Mouse (Mus musculus) frontal cortex, postnatal 14 days (tissue): ENCODE data around the gene Rps6ka1.

Source experiments
- DNase-seq, 2 experiments: peaks; one replicate each; pipeline ENCODE4 v3.0.0; 2022; ENCODE audit warnings: low spot score in 2 of 2

Rps6ka1 gene

DNA sequence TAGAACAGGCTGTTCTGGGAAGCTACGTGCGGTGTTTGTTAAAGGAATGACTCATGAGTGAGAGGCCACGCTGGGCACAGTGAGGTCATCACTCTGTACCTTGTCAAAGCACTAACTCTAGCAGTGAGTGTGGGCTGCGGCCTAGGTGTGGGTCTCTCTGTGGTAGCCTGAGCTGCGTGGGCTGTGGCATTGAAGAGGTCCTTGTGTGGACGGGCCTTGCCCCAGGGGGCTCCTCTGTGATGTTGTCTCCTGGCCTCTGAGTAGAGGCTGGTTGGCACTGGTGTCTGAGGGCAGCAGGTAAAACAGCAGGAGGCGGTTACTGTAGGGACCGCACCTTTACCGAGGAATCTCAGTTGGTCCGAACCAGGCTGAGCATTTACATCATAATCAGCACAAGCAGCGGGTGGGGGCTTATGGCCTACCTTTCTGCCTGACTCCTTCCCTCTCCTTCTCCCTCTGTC lies 9.9 kb upstream of the Rps6ka1 start:
- no peak for DNase-seq

DNA sequence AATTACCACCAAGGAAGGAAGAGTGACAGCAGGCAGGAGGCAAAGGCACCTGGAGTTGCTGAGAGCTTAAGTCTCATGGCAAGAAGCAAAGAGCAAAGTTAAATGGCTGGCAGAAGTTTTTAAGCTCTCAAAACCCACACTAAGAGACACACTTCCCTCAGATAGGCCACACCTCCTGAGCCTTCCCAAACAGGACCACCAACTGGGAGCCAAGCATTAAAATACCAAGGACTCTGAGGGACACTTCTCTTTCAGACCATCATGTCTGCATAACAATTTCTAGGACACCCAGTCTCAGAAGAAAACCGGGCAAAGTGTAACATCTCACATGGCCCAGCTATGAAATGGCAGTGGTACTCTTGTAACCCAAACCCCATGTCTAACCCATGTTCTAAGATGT lies 9.4 kb upstream of the Rps6ka1 start:
- DNase-seq, result no peak

DNA sequence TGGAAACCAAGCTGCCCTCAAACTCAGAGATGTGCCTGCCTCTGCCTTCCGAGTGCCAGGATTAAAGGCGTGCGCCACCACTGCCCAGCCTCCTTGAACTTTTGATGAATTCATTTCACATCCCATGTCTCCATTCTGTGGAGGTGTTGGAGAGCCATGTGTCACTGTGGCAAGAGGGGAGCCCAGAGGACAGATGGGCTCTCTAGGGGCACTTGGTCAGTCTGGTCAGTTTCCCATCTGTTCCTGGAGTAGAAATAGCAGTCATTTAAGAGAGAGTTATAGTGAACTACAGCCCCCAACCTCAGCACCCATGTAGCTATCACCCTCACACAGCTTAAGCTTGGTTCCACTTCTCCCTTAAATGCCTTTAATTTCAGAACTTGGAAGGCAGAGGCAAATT lies 8.4 kb upstream of the Rps6ka1 start:
- no peak for DNase-seq

DNA sequence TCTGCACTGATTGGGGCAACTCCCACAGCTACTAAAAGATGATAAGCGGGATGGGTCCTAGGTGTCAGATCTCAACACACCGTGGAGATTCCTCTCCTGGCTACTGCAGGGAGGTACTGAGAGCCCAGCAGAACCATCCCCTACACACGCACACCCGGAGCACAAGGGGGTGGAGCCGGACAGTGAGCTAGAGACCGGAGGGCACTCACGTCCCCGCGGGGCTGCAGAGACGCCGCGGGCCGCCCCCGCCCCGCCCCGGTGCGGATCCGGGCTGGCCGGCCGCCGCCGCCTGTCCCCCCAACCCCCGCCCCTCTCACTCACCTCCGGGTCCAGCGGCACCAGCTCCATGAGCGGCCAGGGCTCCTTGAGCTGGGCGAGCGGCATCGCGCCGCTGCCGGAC lies 348 bp downstream of the Rps6ka1 start:
- no peak for DNase-seq

DNA sequence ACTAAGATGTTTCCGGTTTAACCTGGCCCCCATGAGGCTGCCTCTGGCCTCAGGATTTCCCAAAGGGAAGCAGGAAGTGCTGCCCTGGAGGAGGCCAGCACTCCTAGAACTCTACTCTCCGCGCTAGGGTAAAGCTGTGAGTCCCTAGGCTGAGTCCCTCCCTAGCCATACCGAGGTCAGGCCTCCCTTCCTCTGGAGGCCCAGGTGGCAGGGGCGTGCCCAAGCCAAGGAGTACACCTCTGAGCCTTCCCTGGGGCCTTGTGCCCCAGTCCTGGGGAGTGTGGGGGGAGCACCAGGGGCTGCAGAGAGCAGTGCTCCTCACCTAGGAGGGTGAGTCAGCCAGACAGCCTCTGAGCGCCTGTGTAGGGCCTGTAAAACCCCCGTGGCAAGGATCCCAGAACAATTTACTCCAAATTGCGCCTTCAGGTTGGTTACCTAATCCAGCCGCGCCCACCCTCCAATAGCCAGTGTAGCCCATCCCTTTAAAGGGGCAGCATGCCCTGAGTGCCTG lies 1.6 kb downstream of the Rps6ka1 start:
- no peak for DNase-seq

DNA sequence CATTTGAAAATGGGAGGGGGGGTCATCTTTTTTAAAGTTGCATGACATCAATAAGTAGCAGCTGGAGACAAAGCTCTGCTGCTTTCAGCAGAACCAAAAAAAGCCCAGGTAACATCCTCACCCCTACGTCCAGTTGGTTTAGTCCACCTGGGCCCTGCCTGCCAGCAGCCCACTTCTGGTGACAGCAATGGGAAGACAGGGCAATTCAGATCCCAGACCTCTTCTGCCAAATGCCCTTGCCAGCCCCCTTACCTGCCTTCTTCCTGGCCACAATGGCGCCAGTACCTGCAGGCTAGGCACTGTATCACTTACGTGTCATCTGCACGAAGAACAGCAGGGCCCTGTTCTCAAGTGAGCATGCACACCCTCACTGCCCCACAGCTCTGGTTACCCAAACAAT lies 2.3 kb downstream of the Rps6ka1 start:
- no peak for DNase-seq

DNA sequence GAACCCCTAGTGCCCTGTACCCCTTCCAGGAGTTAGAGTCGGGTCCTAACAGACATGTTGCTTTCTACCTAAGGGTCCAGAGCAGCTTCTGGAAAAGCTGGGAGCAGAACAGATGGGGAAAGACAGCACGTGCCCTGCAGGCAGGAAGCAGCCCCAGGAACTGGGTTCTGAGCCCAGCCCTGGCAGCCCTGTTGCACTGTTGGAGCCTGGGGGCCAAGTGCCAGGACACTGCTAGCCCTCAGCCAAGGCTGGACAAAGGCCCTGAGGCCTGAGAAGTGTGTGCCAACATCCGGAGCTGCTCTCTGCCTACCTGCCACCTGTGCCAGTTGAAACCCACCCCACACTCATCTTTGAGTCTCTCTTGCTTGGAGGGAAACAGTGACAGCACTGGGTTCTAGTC lies 2.7 kb downstream of the Rps6ka1 start:
- DNase-seq, result no peak

DNA sequence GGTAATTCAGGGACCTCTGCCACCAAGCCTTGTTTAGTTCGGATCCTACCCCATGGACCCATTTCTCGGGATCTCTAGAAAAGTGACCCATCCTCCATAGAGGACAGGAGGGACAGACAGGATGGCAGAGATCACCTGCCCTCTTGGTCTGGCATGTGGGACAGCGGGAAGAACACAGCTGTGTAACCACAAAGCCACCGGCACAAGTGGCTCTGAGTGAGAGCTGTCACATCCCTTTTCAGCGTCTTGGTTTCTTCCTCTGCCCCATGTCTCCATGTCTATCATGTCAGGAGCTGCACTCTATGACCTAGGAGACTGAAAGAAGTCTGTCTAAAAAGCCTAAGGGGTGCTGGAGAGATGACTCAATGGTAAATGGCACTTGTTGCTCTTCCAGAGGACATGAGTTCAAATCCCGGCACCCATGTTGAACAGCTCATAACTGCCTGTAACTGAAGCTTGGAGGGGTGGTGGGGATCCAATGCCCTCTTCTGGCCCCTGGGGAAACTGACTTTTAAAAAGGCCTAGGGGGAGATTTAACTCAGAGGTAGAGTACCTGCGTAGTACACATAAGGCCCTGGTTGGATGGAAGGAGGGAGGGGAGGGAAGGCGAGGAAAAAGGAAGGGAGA lies 3.4 kb downstream of the Rps6ka1 start:
- no peak for DNase-seq

DNA sequence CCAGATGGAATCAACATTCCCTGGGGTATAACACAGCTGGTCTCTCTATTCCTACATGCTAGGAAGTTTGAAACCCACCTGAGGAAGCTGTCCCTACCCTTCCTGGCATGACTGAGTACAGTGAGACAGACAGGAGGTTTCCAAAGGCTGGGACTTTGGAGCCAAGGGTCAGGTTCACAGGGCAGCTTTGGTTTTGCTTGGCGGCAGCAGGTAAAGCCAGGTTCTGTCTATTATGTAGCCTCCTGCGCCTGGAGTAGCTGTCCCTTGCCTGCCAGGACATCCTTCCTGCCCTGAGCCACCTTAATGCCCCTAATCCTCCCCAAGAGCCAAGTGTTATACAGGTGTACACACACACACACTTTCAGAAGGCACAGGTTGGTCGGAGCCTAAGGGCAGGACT lies 5.7 kb downstream of the Rps6ka1 start:
- DNase-seq, result no peak

DNA sequence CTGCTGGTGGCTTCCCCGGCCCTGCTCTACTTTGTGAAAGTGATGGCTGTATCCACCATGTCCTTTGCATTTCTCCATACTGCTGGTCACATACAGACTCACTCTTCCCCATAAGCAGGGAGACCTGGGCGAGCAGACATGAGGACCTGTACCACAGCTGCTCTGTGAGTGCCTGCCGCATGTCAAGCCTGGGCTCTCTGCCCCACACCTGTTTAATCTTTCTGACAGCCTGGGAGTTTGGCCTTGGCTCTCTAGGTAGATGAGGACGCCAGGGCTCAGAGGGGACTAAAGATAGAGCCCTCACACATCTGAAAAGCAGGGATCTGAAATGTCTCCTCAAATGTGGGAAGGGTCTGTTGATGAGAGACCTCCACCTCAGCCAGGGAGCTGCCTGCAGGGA lies 6.2 kb downstream of the Rps6ka1 start:
- DNase-seq, result no peak

DNA sequence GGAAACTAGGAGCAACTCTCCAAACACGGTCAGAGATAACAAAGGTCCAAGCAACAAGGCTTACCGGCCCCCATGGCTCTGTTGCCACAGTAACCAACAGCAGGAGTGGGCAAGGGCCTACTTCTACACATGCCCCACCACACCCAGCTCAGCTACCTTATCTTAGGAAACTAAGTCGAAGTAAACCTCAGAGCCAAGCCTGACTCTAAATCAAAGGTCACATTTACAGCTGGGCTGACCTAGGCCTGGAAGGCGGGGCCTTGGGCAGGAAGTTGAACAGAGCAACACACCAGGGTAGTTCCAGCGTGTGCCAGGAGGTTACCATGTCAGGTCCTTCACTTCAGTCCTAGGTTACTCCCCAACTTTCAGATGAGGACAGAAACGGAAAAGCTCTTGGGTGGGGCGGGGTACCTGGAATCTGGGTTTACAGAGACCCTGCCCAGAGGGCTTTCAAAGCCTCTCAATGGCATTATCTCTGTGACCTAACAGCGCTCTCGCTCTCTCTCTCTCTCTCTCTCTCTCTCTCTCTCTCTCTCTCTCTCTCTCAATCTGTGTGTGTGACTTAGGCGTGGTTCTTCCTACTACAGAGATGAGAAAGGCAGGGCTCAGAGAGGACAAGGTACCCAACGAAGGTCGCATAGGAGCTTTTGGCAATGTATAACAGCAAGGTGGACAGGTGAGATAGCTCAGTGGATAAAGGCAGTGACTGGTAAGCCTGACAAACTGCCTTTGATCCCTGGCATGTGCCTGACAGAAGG lies 8.3 kb downstream of the Rps6ka1 start:
- DNase-seq, result no peak

DNA sequence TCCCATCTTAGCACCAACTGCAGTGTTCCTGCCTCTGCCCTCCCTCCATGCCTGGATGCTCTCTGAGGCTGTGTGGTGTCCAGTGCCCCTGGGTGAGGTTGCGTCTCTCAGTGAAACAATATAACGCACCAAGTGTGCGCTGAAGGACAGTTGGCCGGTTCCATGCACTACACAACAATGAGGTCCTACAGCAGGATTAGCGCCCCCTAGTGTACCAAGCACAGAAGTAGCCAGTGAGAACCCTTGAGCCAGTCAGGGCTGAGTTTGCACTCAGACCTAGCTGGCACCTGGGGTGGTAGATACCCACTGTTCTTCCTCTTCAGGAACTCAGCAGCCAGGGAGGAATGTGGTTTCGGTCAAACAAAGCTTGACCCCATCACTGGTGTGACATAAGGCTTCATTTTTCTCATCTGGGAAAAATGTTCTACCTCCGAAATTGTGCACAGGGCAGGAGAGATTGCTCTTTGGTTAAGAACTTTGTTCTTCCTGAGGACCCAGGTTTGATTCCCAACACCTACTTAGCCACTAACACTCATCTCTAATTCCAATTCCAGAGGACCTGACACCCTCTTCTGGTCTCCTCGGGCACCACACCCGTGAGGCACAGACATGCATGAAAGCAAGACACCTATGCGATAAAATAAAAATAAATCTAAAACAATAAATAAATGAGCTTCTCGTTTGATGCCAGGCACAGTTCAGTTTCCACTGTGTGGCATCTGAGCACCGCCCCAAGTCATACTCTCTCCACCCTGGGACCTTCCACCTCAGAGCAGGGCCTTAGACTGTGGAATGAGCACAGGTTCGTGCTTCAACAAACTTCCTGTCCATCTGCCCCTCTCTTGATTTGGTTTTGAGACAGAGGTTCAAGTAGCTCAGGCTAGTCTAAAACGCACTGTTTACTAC lies 9.5 kb downstream of the Rps6ka1 start:
- DNase-seq, result no peak

DNA sequence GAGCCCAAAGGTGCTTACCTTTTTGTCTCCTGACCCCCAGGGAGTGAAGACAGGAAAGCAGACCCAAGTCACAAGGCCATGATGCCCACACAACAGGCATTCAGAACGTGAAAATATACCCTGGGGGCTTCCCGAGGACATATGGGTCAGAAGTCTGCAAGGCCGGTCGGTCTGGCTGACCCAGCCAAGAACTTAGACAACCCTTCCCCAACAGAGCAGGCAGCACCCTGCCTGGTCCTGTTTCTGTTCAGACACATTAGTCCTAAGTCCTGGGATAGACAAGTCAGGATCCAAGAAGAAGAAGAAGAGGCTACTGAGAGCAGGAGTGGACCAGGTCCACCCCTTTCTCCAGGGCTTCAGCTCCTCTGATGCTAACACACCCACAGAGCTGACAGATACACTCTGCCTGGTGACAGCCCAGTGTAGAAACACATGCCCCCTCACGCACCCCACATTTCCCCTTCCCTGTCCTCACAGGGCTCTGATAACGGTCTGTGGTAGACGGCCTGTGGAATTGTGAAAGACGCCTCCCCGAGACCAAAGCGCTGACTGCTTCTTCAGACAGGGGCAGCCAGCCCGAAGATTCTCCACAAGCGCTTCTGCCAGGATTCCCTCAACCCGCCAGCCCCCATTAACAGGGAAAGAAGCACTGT lies 12.6 kb downstream of the Rps6ka1 start:
- no peak for DNase-seq

DNA sequence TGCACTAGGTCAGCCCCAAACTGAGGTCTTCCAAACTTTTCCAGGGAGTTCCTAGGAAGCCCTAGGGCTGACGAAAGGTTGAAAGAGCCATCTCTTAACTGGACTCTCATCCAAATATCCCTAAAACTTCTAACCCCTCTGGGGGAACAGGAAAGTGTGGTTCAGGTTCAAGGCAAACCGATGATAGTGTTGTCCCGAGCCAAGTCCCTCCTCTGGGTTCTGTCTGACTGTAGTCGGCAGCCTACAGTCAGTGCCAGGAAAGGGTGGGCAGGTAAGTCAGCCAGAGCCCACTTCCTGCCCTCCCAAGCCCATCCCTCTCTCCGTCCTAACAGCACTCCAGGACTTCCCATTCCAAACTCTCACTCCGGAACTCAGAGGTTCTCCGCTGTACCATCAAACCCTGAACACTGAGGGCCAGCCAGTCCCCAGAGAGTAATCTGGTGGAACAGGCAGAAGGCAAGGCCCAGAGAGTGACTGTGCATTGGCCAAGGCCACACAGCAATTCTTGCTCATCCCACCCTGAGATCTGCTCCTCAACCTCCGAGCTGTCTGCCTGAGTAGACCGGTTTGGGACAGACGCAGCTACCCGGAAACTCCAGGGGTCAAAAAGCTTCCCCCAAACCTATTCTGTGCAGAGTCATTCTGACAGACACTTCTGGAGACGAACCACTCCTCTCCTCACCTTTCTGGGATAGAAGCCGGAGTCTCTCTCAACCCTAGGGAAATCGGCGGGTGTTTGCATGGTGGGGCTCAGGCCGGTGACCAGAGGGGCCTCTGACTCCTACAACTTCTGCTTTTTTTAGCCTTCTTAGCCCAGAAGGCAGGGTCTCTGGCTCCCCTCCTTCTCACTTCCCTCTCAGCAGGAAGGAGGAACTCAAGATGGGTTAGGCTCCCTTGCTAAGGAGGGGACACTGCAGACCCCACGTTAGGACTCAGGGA lies 13.4 kb downstream of the Rps6ka1 start:
- no peak for DNase-seq

DNA sequence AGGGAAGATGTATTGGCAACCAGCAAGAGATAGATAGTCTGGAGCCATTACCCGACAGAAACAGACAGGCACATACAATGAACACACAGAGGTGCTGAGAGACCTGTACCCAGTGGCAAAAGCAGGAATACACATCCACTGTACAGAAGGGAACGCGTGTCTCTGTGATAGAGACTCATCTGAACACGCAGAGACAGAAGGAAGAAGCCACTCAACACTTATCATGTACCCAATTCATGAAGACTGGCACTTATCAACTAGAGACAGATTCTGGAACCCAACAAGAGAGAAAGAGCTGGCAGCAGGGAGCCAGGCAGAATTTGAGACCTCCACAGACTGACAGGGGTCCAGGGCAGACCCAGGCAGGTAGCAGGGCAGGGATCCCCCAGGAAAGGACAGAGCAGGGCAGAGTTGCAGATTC lies 14.2 kb downstream of the Rps6ka1 start:
- no peak for DNase-seq

DNA sequence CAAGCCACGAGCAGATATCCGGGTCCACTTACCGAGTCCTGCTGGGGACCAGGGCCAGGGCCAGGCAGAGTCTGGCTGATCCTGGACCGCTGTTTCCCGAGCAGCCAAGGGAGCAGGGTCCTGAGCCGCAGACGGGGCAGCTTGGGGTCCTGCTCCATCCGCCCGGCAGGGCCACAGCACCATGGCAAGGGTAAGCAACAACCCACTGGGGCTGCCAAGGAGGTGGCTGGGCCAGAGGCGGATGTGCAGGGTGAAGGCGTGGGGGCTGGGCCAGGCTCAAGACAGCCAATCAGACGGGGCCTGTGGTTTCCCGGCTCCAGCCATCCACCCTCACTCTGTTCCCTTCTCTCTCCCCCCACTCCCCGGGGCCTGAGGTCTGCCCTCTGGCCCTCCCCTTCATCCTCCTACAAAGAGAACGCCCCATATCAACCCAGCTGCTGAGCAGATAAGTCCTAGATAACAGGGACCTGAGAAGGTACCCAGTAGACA lies 14.7 kb downstream of the Rps6ka1 start:
- no peak for DNase-seq

DNA sequence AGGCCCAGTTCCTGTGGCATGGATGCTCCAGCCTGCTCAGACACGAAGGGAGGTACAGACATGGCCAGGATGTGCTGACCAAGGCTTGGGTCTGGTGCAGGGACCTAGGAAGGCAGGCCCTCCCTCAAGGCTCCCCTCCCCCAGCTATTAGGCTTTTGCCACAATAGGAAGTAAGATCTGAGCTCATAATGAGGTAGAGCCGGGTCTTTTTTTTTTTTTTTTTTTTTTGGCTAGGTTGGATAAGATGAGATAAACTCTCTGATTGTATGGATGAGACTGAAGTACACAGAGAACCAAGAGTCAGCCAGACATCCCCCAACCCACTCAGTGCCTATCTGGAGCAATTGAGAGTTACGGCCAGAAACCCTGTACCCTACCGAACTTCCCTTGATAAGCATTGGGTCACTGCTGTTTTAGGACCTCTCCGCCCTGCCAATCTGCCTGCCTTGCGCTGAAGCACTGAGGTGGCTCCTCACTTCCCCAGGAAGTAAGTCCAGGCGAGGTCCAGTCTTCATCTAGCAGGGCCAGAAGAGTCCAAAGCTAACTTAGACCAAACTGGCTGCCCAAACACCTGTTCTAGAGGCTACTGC lies 15.3 kb downstream of the Rps6ka1 start:
- DNase-seq, result no peak

DNA sequence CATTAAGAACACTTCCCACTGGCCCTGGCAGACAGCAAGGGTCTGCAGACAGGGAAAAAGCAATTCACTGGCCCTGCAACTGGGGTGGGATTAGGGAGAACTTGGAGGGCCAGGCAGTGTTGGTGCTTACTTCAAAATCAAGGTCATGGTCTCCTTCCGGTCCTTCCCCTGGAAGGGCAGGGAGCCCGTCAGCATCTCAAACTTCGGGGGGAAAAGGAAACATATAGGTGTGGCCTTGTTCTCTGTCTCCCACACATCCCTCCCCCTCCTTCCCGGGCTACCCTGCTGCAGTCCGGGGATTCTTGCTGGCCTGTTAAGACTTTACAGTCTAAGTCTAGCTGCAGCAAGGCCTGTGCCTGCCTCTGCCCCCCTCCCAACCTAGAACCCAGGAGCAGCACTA lies 22.4 kb downstream of the Rps6ka1 start:
- DNase-seq, result no peak

DNA sequence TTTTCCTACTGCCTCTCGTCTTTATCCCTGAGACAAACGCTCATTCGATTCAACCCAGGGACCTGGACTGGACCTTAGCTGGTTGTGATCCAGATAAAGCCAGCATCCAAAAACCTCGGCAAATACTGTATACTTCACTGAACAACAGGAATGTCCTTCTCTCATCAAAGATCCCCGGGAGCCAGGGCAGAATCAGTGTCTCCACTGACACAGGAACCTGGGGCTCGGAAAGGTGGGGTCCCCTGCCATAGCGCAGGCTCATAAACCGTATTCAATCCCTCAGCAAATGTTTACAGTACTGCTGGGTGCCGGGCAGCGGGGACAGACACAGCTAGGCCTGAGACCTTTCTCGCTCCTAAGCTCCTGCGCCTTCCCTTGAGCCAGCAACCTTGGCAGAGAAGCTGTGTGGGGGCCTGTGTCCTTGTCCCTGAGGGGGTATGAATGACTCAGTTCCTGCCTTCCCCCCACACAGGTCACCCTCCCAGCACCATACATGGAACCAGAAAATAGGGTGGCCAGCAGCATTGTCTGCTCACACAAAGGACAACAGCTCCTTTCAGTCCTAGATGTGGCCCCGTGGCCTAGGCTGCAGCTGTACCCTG lies 23.1 kb downstream of the Rps6ka1 start:
- DNase-seq, result no peak
